21 mouse cellular contexts compared by ENCODE assay signal in genomic region chr17:75101994-75102393, GRCm38 (mm10).
DNase-seq lines count a peak whose midpoint lies in the region; ATAC-seq and TF ChIP-seq lines count a peak whose summit lies in the region.
"Had no signal": no experiment of that assay in that cellular context is flagged by ENCODE, and none has a peak within 500 bp of the region (broad histone marks: within the 10 kb centered on the region; RNA-seq: fewer than 3 reads in every experiment).

No protein-coding gene starts in this region.

- TF ChIP-seq POLR2A in limb, embryonic 14.5 days (IDR thresholded peaks at IDR 0.05; ENCODE audit: borderline replicate concordance, extremely low read depth, insufficient read depth, insufficient read length): no peak

- ATAC-seq in limb, embryonic 11.5 days (ENCODE audit: insufficient number of reproducible peaks, low FRiP score, low TSS enrichment, low read depth): peak; percentile 72
- peak; percentile 69 for ATAC-seq in limb, embryonic 12.5 days (ENCODE audit: insufficient number of reproducible peaks, insufficient read depth, low FRiP score, low TSS enrichment, low read depth)
- ATAC-seq in limb, embryonic 14.5 days (ENCODE audit: low FRiP score, low read depth): peak; percentile 68; the same call in 1 of the 2 replicates
- no peak for ATAC-seq in activated CD4-positive, CD25-positive, alpha-beta regulatory T cell, adult 4 months
- ATAC-seq: CD4-positive, CD25-positive, alpha-beta regulatory T cell, adult 4 months; forebrain, embryonic 13.5 days; forebrain, embryonic 16.5 days had no signal

- no peak overlapping the region for H3K9ac ChIP-seq in limb, embryonic 11.5 days (ENCODE audit: low read length)
- no peak overlapping the region for H3K9ac ChIP-seq in limb, embryonic 12.5 days (replicated peaks)
- H3K9ac ChIP-seq in limb, embryonic 14.5 days (ENCODE audit: low read depth, low read length, severe bottlenecking): no peak overlapping the region
- H3K9ac ChIP-seq: forebrain, embryonic 13.5 days; hindbrain, embryonic 12.5 days; hindbrain, embryonic 15.5 days had no signal

- no peak overlapping the region for H3K4me3 ChIP-seq in limb, embryonic 11.5 days (ENCODE audit: low read depth, low read length)
- H3K4me3 ChIP-seq in limb, embryonic 10.5 days: no peak overlapping the region
- H3K4me3 ChIP-seq in limb, embryonic 12.5 days (replicated peaks): no peak overlapping the region
- no peak overlapping the region for H3K4me3 ChIP-seq in limb, embryonic 14.5 days (replicated peaks; ENCODE audit: low read length)
- H3K4me3 ChIP-seq: forebrain, embryonic 10.5 days; forebrain, embryonic 13.5 days; gastrocnemius, adult 2 months; hindbrain, embryonic 12.5 days; hindbrain, embryonic 15.5 days had no signal

- H3K4me1 ChIP-seq in limb, embryonic 11.5 days (ENCODE audit: control insufficient read depth, insufficient read depth, low read length): 0 out of 2 replicates have a peak, but pooled peaks cover 15% of the 10 kb centered on the region
- H3K4me1 ChIP-seq in limb, embryonic 10.5 days: peaks cover 20% of the 10 kb centered on the region
- peaks cover 38% of the 10 kb centered on the region for H3K4me1 ChIP-seq in limb, embryonic 12.5 days (replicated peaks)
- peaks cover 33% of the 10 kb centered on the region for H3K4me1 ChIP-seq in limb, embryonic 14.5 days (ENCODE audit: control insufficient read depth, insufficient read depth, low read length)
- H3K4me1 ChIP-seq: hindbrain, embryonic 15.5 days had no signal

- DNase-seq in limb, embryonic 11.5 days (ENCODE audit: low spot score): no peak
- no peak for DNase-seq in limb, embryonic 10.5 days (ENCODE audit: low spot score)
- peak; percentile 34 for DNase-seq in limb, embryonic 14.5 days (ENCODE audit: low spot score)
- no peak for DNase-seq in lung, postnatal 4 days
- DNase-seq: adrenal gland, postnatal 10 days; adrenal gland, postnatal 36 days; cerebellum, adult 18-20 months; cerebellum, adult 9-10 months; cerebellum, postnatal 14 days; gastrocnemius, adult 2 months; gastrocnemius, postnatal 14 days; heart, adult 11 months had no signal

- H3K27me3 ChIP-seq in limb, embryonic 11.5 days (ENCODE audit: control insufficient read depth, insufficient read depth, low read length): no peaks in the 10 kb centered on the region
- no peaks in the 10 kb centered on the region for H3K27me3 ChIP-seq in limb, embryonic 10.5 days (ENCODE audit: low read depth, poor library complexity, severe bottlenecking)
- no peaks in the 10 kb centered on the region for H3K27me3 ChIP-seq in limb, embryonic 12.5 days
- H3K27me3 ChIP-seq in limb, embryonic 14.5 days (ENCODE audit: control insufficient read depth, insufficient read depth, low read length): no peaks in the 10 kb centered on the region
- H3K27me3 ChIP-seq: forebrain, embryonic 13.5 days; hindbrain, embryonic 15.5 days had no signal

- no peaks in the 10 kb centered on the region for H3K36me3 ChIP-seq in limb, embryonic 11.5 days (ENCODE audit: control insufficient read depth, insufficient read depth, low read length)
- H3K36me3 ChIP-seq in limb, embryonic 10.5 days: no peaks in the 10 kb centered on the region
- no peaks in the 10 kb centered on the region for H3K36me3 ChIP-seq in limb, embryonic 12.5 days
- no peaks in the 10 kb centered on the region for H3K36me3 ChIP-seq in limb, embryonic 14.5 days (ENCODE audit: control insufficient read depth, insufficient read depth, low read length)
- H3K36me3 ChIP-seq: forebrain, embryonic 10.5 days; hindbrain, embryonic 12.5 days; hindbrain, embryonic 15.5 days had no signal

- H3K27ac ChIP-seq in limb, embryonic 11.5 days (replicated peaks; ENCODE audit: low read depth, low read length): no peak overlapping the region
- H3K27ac ChIP-seq in limb, embryonic 10.5 days: no peak overlapping the region
- H3K27ac ChIP-seq in limb, embryonic 12.5 days: peak overlapping the region; percentile 64; the same call in 1 of the 2 replicates
- no peak overlapping the region for H3K27ac ChIP-seq in limb, embryonic 14.5 days (replicated peaks; ENCODE audit: low read depth, low read length)
- H3K27ac ChIP-seq: forebrain, embryonic 10.5 days; forebrain, embryonic 13.5 days; gastrocnemius, adult 2 months; hindbrain, embryonic 12.5 days; hindbrain, embryonic 15.5 days had no signal

- 63% methylated on average over 8 of the region's 8 CpGs for WGBS in limb, embryonic 11.5 days
- WGBS in limb, embryonic 10.5 days: 91% methylated on average over 8 of the region's 8 CpGs
- 38% methylated on average over 8 of the region's 8 CpGs for WGBS in limb, embryonic 12.5 days
- WGBS in limb, embryonic 14.5 days: 23% methylated on average over 8 of the region's 8 CpGs

- H3K9me3 ChIP-seq in limb, embryonic 11.5 days (ENCODE audit: control insufficient read depth, low read length): no peaks in the 10 kb centered on the region
- no peaks in the 10 kb centered on the region for H3K9me3 ChIP-seq in limb, embryonic 10.5 days (replicated peaks)
- H3K9me3 ChIP-seq in limb, embryonic 12.5 days: no peaks in the 10 kb centered on the region
- H3K9me3 ChIP-seq in limb, embryonic 14.5 days (ENCODE audit: control insufficient read depth, low read length): no peaks in the 10 kb centered on the region
- H3K9me3 ChIP-seq: forebrain, embryonic 10.5 days; forebrain, embryonic 13.5 days; hindbrain, embryonic 12.5 days; hindbrain, embryonic 15.5 days had no signal

- no peak overlapping the region for H3K4me2 ChIP-seq in limb, embryonic 11.5 days (ENCODE audit: low read depth, severe bottlenecking)
- H3K4me2 ChIP-seq in limb, embryonic 12.5 days: peak overlapping the region; percentile 15; the same call in 1 of the 2 replicates
- H3K4me2 ChIP-seq in limb, embryonic 14.5 days (replicated peaks; ENCODE audit: low read depth, low read length, severe bottlenecking): no peak overlapping the region
- H3K4me2 ChIP-seq: forebrain, embryonic 13.5 days; heart, embryonic 11.5 days; hindbrain, embryonic 12.5 days; hindbrain, embryonic 15.5 days had no signal
